Mouse (Mus musculus) brown adipose tissue, adult 24 weeks (tissue): Measurements from ENCODE around the gene Npas1. TPM values are rescaled to one million over a fixed set of nuclear protein-coding genes. Genes with fewer than 3 reads are reported as not detected.

Source experiments
- H3K27ac ChIP-seq: fragments of 200-500 bp; replicated peaks from 2 replicates; pipeline ENCODE4 v1.5.1; 2012; ENCODE audit warnings: low read depth, mild to moderate bottlenecking, low read length
- H3K4me1 ChIP-seq: fragments of 200-500 bp; 2 replicates; pipeline ENCODE4 v1.6.1; 2012; ENCODE audit warnings: low read length, mixed read lengths; ENCODE audit not compliant: control insufficient read depth, insufficient read depth, insufficient read length
- H3K4me3 ChIP-seq: fragments of 200-500 bp; 2 replicates; pipeline ENCODE4 v1.5.1; 2012; ENCODE audit warnings: low read depth, mild to moderate bottlenecking, low read length, moderate library complexity; ENCODE audit not compliant: insufficient read depth
- polyA plus RNA-seq: library from polyadenylated mRNA; stranded (reverse); fragments of >200 nt; gene quantifications from 2 replicates; pipeline ENCODE4 v1.2.4, GENCODE M21; 2012; ENCODE audit not compliant: missing spikeins, insufficient read depth, insufficient read length

Gene Npas1
- polyA plus RNA-seq, 1 experiment, result not detected

DNA sequence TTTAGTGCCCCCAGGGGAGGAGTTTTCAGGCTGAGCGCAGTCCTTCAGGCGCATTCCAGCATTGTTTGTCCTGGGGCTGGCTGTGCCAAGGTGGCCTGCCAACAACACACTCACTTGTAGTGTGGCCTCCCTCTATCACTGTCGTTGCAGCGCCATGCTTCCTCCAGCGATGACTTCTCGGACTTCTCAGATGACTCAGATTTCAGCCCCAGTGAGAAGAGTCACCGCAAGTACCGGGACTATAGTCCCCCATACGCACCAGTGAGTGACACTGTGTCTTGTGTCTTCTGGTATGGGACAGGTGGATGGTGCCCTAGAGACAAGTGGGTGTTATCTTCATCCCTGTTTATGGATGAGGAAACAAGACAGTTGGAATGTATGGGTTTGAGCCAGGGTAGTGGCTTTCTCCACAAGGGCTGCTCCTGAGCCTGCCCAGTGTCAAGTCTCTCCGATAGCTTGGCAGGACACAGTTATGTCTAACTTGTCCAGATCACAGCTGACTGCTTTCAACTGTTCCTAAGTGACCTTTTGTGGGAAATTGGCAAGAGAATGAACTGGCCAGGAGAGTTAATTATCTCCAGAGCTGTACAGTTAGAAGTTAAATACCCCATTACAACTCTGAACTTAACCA lies 60.3 kb downstream of the Npas1 start:
- Histone ChIP-seq H3K4me1 (0 out of 2 replicates have a peak, but pooled peaks cover 6% of the 10 kb centered on the region), H3K27ac (peak overlapping the region; percentile 65), H3K4me3 (peak overlapping the region; percentile 9; the same call in 1 of the 2 replicates)

DNA sequence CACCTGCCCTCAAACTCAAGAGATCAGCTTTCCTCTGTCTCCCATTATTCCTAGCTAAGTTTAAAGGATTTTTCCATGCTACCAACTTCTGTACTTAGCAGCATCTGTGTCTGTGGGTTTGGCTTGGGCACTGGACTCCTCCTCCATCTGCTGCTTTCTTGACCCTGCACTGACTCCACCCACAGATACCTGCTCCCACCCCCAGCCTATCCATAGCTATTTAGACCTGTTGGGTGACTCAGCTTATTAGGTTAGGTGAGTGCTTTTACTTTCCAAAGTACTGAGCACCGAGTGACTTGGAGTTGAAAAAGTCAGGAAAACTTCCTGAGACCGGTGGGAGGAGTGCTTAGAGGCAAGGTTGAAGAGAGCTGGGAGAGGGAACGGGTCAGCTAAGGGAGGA lies 62.1 kb downstream of the Npas1 start:
- 0 out of 2 replicates have a peak, but pooled peaks cover 6% of the 10 kb centered on the region for H3K4me1 ChIP-seq
- no peak overlapping the region for H3K4me3 ChIP-seq
- no peak overlapping the region for H3K27ac ChIP-seq

DNA sequence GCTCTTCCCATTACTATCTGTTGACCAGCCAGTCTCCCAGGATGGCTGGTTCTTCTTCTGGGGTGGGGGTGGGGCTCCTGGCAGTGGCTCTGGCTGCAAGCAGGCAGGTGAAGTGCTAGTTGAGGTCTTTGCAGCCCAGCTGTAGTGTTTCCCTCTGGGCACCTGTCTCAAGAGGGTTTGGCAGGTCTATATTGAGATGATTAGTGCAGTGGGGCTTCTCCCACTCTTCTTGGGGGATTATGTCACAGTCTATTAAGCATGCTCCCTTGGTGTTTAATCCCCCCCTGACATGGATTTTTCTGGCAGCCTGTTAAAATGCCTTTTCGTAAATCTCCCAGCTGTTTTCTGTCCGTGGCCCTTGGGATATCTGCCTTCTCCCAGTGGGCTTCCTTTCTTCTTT lies 64.6 kb downstream of the Npas1 start:
- Histone ChIP-seq H3K27ac (no peak overlapping the region), H3K4me3 (no peak overlapping the region), H3K4me1 (0 out of 2 replicates have a peak, but pooled peaks cover 6% of the 10 kb centered on the region)

DNA sequence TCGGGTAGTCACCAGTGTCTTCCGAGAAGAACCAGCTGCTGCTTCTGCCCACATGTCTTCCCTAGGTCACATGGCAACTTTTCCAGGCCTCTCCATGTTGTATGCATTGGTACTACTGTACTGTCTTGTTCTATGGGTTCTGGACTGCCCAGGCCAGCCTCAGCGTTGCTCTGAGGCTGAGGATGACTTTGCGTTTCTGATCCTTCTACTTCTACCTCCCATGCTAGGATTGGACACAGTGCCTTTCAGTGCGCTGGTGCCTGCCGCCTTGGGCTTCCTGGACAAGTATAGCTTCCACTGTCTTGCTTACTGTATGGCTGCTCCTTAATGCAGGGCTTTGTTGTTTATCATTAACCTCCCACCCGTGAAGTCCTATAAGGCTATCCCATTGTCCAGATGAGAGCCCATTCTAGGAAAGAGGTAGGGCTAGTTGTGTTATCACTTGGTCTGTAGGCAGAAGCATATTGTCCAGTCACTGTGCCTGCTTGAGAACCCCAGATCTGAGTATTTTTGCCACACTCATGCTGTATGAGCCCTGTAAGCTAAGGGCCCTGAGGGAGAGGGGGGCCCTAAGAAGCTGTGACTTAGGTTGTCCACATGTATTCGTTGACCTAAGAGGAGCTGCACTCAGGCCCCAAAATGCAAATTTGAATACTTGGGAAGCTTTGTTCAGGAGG lies 65.2 kb downstream of the Npas1 start:
- Histone ChIP-seq H3K27ac (no peak overlapping the region), H3K4me1 (0 out of 2 replicates have a peak, but pooled peaks cover 6% of the 10 kb centered on the region), H3K4me3 (no peak overlapping the region)

DNA sequence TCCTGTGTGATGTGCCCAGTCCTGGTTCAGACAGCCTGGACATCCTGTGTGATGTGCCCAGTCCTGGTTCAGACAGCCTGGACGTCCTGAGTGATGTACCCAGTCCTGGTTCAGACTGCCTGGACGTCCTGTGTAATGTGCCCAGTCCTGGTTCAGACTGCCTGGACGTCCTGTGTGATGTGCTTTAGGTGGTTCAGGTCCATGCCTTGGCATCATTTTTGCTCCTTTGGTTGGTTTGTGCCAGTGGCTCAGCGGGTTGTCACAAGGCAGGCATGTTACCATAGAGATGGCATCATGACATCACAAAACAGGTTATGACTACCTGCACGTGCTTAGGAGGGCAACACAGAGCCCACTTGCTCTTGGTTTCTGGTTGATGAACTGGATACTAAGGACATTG lies 66.4 kb downstream of the Npas1 start:
- H3K27ac ChIP-seq, result no peak overlapping the region
- peaks cover 8% of the 10 kb centered on the region; the same call in 1 of the 2 replicates for H3K4me1 ChIP-seq
- H3K4me3 ChIP-seq, result no peak overlapping the region

DNA sequence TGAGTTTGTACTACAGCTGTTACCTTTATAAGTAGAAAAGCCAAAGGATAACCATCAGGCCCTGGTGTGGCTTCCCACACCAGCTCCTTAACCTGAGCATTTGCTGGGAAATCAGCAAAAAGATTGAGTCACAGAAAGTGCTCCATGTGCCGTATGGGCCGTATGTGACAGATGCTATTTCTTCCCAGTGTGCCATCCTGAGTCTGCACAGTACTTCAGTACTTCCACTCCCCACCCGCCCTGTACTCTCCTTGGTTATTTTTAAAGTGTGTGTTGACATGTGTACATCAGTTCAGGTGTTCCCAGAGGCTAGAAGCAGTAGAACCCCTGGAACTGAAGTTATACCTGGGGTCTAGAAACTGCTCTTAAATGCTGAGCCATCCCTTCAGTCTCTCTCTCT lies 70.5 kb downstream of the Npas1 start:
- H3K4me1 ChIP-seq, result peaks cover 27% of the 10 kb centered on the region
- H3K27ac ChIP-seq, result peak overlapping the region; percentile 57
- H3K4me3 ChIP-seq, result no peak overlapping the region

Other genes with a start within 250 kb of the Npas1 start
- gene C5ar2, start 233.6 kb downstream of the Npas1 start, polyA plus RNA-seq, result 0.40 and 0.46 TPM in 2 replicates
- 3.6 and 5.2 TPM in 2 replicates for gene C5ar1, start 218.2 kb downstream of the Npas1 start, polyA plus RNA-seq
- gene Inafm1, start 204.1 kb downstream of the Npas1 start, polyA plus RNA-seq, result 16.0 and 17.2 TPM in 2 replicates
- 26.4 and 28.6 TPM in 2 replicates for gene Ccdc9, start 190.9 kb downstream of the Npas1 start, polyA plus RNA-seq
- gene Bbc3, start 169.3 kb downstream of the Npas1 start, polyA plus RNA-seq, result 5.0 and 10.8 TPM in 2 replicates
- gene Sae1, start 89.9 kb downstream of the Npas1 start, polyA plus RNA-seq, result 22.5 and 31.0 TPM in 2 replicates
- gene Zc3h4, start 76.8 kb downstream of the Npas1 start, polyA plus RNA-seq, result 11.0 and 12.2 TPM in 2 replicates
- 58.0 and 62.4 TPM in 2 replicates for gene Tmem160, start 24.9 kb downstream of the Npas1 start, polyA plus RNA-seq
- 19.4 and 33.3 TPM in 2 replicates for gene Arhgap35, start 137.3 kb upstream of the Npas1 start, polyA plus RNA-seq
- not detected in 2 replicates for gene Ceacam15, start 198.0 kb upstream of the Npas1 start, polyA plus RNA-seq
- gene Ceacam9, start 244.2 kb upstream of the Npas1 start, polyA plus RNA-seq, result not detected in 2 replicates